Mouse (Mus musculus) A20 (cell line): ENCODE measurements at regions not wholly inside any gene's neighbourhood (a gene's known extent, or its start where the extent isn't known, plus 50 kb on each side); places are given as distances from the start of the nearest gene placed in this dataset.

Source experiments
- DNase-seq: peaks from one replicate; pipeline ENCODE4 v3.0.0-alpha.2; 2011; ENCODE audit warnings: low read depth, low spot score

GRCm38 (mm10) chr6:54754810-54755209, 61.9 kb upstream of the Znrf2 start:
- DNase-seq = no peak

- DNase-seq = peak; percentile 75
These were observed 59.2 kb upstream of the Znrf2 start for GRCm38 (mm10) chr6:54757511-54757911.

GRCm38 (mm10) chr6:54758112-54758511, 58.6 kb upstream of the Znrf2 start:
- no peak for DNase-seq

- DNase-seq = no peak
These were observed 57.5 kb upstream of the Znrf2 start for GRCm38 (mm10) chr6:54759263-54759662.

GRCm38 (mm10) chr6:54759942-54760498, 56.7 kb upstream of the Znrf2 start:
- peak; percentile 76 for DNase-seq

- peak; percentile 17 for DNase-seq
These were observed 56.2 kb upstream of the Znrf2 start for GRCm38 (mm10) chr6:54760541-54760940.

- DNase-seq = no peak
These were observed 54.7 kb upstream of the Znrf2 start for GRCm38 (mm10) chr6:54762021-54762420.

- DNase-seq = no peak
These were observed 54.2 kb upstream of the Znrf2 start for GRCm38 (mm10) chr6:54762499-54762898.

- no peak for DNase-seq
These were observed 53.0 kb upstream of the Znrf2 start for GRCm38 (mm10) chr6:54763669-54764068.

GRCm38 (mm10) chr6:54765715-54766114, 51.0 kb upstream of the Znrf2 start:
- no peak for DNase-seq

- no peak for DNase-seq
These were observed 50.1 kb upstream of the Znrf2 start for GRCm38 (mm10) chr6:54766485-54767112.
